Comparison of ENCODE assay signal across 8 mouse cellular contexts in the genomic region with DNA sequence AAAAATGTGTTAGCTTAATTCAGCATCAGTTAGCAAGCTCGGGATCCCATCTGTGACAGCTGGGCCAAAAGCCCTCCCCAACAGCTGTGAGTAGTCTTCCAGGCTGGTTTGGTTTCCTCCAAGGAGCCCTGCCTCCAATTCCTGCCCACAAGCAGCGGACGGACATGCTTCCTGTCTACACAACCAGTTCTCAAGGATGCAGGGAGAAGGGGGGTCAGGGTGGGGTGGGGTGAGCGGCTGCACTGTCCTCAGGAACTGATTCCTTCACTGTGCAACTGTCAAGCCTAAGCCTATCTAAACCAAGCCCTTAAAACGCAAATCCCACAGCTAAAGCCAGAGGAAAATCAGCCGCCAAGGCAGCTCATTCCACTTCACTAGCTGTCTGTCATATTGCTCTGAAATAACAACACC. TPM values are rescaled to one million over a fixed set of nuclear protein-coding genes. Genes with fewer than 3 reads are reported as not detected.
DNase-seq lines count a peak whose midpoint lies in the region; ATAC-seq lines count a peak whose summit lies in the region.

No protein-coding gene starts in this region.

- peak; percentile 27 for DNase-seq in CD4-positive, CD25-positive, alpha-beta regulatory T cell, adult 2 months (ENCODE audit: low read depth, low spot score)
- DNase-seq in embryo, embryonic 10.5 days (ENCODE audit: low spot score): peak; percentile 47
- peak; percentile 56 to 83 for DNase-seq in heart, adult 18-20 months
- peak; percentile 49 for DNase-seq in kidney, adult 18-20 months
- DNase-seq in limb, embryonic 10.5 days (ENCODE audit: low spot score): peak; percentile 37

- peak overlapping the region; percentile 85 for H3K4me2 ChIP-seq in midbrain, embryonic 12.5 days (replicated peaks)
- H3K4me2 ChIP-seq in stomach, embryonic 16.5 days (ENCODE audit: low read depth, low read length): peak overlapping the region; percentile 87

- peaks cover 33% of the 10 kb centered on the region for H3K36me3 ChIP-seq in limb, embryonic 10.5 days
- H3K36me3 ChIP-seq in midbrain, embryonic 12.5 days: peaks cover 3% of the 10 kb centered on the region; the same call in 1 of the 2 replicates
- H3K36me3 ChIP-seq in stomach, embryonic 16.5 days (ENCODE audit: control insufficient read depth, insufficient read depth, low read length): peaks cover 3% of the 10 kb centered on the region; the same call in 1 of the 2 replicates

- H3K4me1 ChIP-seq in limb, embryonic 10.5 days: peaks cover 26% of the 10 kb centered on the region
- peaks cover 25% of the 10 kb centered on the region for H3K4me1 ChIP-seq in midbrain, embryonic 12.5 days
- peaks cover 14% of the 10 kb centered on the region for H3K4me1 ChIP-seq in stomach, embryonic 16.5 days (ENCODE audit: control insufficient read depth, insufficient read depth, low read length)

- H3K9me3 ChIP-seq in limb, embryonic 10.5 days (replicated peaks): no peaks in the 10 kb centered on the region
- no peaks in the 10 kb centered on the region for H3K9me3 ChIP-seq in midbrain, embryonic 12.5 days
- H3K9me3 ChIP-seq in stomach, embryonic 16.5 days (replicated peaks; ENCODE audit: control insufficient read depth, low read length): no peaks in the 10 kb centered on the region

- H3K9ac ChIP-seq in midbrain, embryonic 12.5 days (replicated peaks): peak overlapping the region; percentile 87
- peak overlapping the region; percentile 95 for H3K9ac ChIP-seq in stomach, embryonic 16.5 days (ENCODE audit: low read length)

- ATAC-seq in CD4-positive, CD25-positive, alpha-beta regulatory T cell, adult 4 months: no peak
- no peak for ATAC-seq in midbrain, embryonic 12.5 days (ENCODE audit: low FRiP score, low read depth)
- no peak; the same call in 1 of the 2 replicates for ATAC-seq in stomach, embryonic 16.5 days (ENCODE audit: insufficient read depth, low FRiP score)

- no peaks in the 10 kb centered on the region for H3K27me3 ChIP-seq in limb, embryonic 10.5 days (ENCODE audit: low read depth, poor library complexity, severe bottlenecking)
- H3K27me3 ChIP-seq in midbrain, embryonic 12.5 days: no peaks in the 10 kb centered on the region
- no peaks in the 10 kb centered on the region for H3K27me3 ChIP-seq in stomach, embryonic 16.5 days (ENCODE audit: control insufficient read depth, insufficient read depth, low read length)

- peak overlapping the region; percentile 80 for H3K4me3 ChIP-seq in limb, embryonic 10.5 days
- peak overlapping the region; percentile 73 for H3K4me3 ChIP-seq in midbrain, embryonic 12.5 days
- H3K4me3 ChIP-seq in stomach, embryonic 16.5 days (replicated peaks; ENCODE audit: low read length): peak overlapping the region; percentile 98

- peak overlapping the region; percentile 95 for H3K27ac ChIP-seq in limb, embryonic 10.5 days
- H3K27ac ChIP-seq in midbrain, embryonic 12.5 days (replicated peaks): peak overlapping the region; percentile 83
- H3K27ac ChIP-seq in stomach, embryonic 16.5 days (ENCODE audit: low read length): peak overlapping the region; percentile 92

- WGBS in limb, embryonic 10.5 days: 14% methylated on average over 6 of the region's 6 CpGs
- 13% methylated on average over 6 of the region's 6 CpGs for WGBS in midbrain, embryonic 12.5 days
- WGBS in stomach, embryonic 16.5 days: 3% methylated on average over 6 of the region's 6 CpGs

RNA-seq across cellular contexts. Expression of a gene that starts 24.0 kb away (rescaled TPM):
- polyA plus RNA-seq in CD4-positive, CD25-positive, alpha-beta regulatory T cell, adult 4 months (2017; shearing (Covaris generic)): 10 to 100 TPM; 31.2 to 42.6 TPM
- 10 to 100 TPM; 83.8 to 86.6 TPM for total RNA-seq in heart, adult 18-20 months (2021)
- 153 and 185 TPM in 2 replicates for polyA plus RNA-seq in limb, embryonic 10.5 days (2016; fragmentation: Nextera tagmentation; extraction: Ambion mirVana)
- polyA plus RNA-seq in midbrain, embryonic 12.5 days (2016; fragmentation: Nextera tagmentation; extraction: Ambion mirVana): 222 and 240 TPM in 2 replicates
- 135 and 142 TPM in 2 replicates for polyA plus RNA-seq in stomach, embryonic 16.5 days (2015; fragmentation: Nextera tagmentation; extraction: Ambion mirVana)

RNA-seq across cellular contexts. Expression of a gene that starts 51.0 kb away (rescaled TPM):
- not detected for polyA plus RNA-seq in CD4-positive, CD25-positive, alpha-beta regulatory T cell, adult 4 months (2017; shearing (Covaris generic))
- total RNA-seq in heart, adult 18-20 months (2021): 1 to 10 TPM; 3.3 to 4.3 TPM
- polyA plus RNA-seq in limb, embryonic 10.5 days (2016; fragmentation: Nextera tagmentation; extraction: Ambion mirVana): 34.9 and 37.4 TPM in 2 replicates
- polyA plus RNA-seq in midbrain, embryonic 12.5 days (2016; fragmentation: Nextera tagmentation; extraction: Ambion mirVana): 40.6 and 43.3 TPM in 2 replicates
- 64.5 and 66.8 TPM in 2 replicates for polyA plus RNA-seq in stomach, embryonic 16.5 days (2015; fragmentation: Nextera tagmentation; extraction: Ambion mirVana)

Comparison
In these comparisons a context has a peak if more than half of its experiments do, and no peak if none do; other contexts are left out.
1. RNA of a gene that starts 51.0 kb away (polyA plus RNA-seq): 64.5 to 66.8 TPM in stomach, embryonic 16.5 days, 40.6 to 43.3 TPM in midbrain, embryonic 12.5 days and 34.9 to 37.4 TPM in limb, embryonic 10.5 days; not detected in CD4-positive, CD25-positive, alpha-beta regulatory T cell, adult 4 months; every median in the first group is over 10 times any median in the second.
2. Peak in every context shown above with its lines, with median percentiles within 50 percentile points of each other: DNase-seq, H3K27ac ChIP-seq and H3K4me3 ChIP-seq.